Mouse (Mus musculus): ENCODE data around the gene Pdk2. TPM values are rescaled to one million over a fixed set of nuclear protein-coding genes. Genes with fewer than 3 reads are reported as not detected.
A peak's percentile ranks its signal among the peaks of the same experiment; 100 is the strongest.
"Not testable (repeated sequence)": the region's sequence is repeated elsewhere in the genome, so short reads cannot be mapped to it uniquely, and the experiment has no call there.

Pdk2 gene
- polyA plus RNA-seq, 1 experiment from 2014 or later, result 26.4 TPM

GRCm38 (mm10) chr11:95022237-95022992 lies 18.7 kb downstream of the Pdk2 start:
- H3K9ac ChIP-seq (replicated peaks), result no peak overlapping the region
- H3K4me2 ChIP-seq (replicated peaks), result no peak overlapping the region
- no peak for ATAC-seq (replicated peaks)
- no peaks in the 10 kb centered on the region for H3K27me3 ChIP-seq
- H3K9me3 ChIP-seq, result no peaks in the 10 kb centered on the region
- H3K4me1 ChIP-seq, result peaks cover 10% of the 10 kb centered on the region
- no peak overlapping the region for H3K27ac ChIP-seq (replicated peaks)
- peaks cover 72% of the 10 kb centered on the region for H3K36me3 ChIP-seq
- no peak overlapping the region for H3K4me3 ChIP-seq
- 81% methylated on average over 10 of the region's 10 CpGs for WGBS

GRCm38 (mm10) chr11:95015484-95015883 lies 25.7 kb downstream of the Pdk2 start:
- no peak overlapping the region for H3K4me3 ChIP-seq
- no peaks in the 10 kb centered on the region for H3K27me3 ChIP-seq
- peaks cover 37% of the 10 kb centered on the region for H3K36me3 ChIP-seq
- no peak overlapping the region for H3K4me2 ChIP-seq (replicated peaks)
- WGBS, result 78% methylated on average over 3 of the region's 3 CpGs
- no peak overlapping the region for H3K9ac ChIP-seq (replicated peaks)
- H3K27ac ChIP-seq (replicated peaks), result no peak overlapping the region
- peaks cover 47% of the 10 kb centered on the region for H3K4me1 ChIP-seq
- ATAC-seq (replicated peaks), result no peak
- H3K9me3 ChIP-seq, result no peaks in the 10 kb centered on the region

- 0 out of 2 replicates have a peak overlapping the region, but pooled peaks have one; percentile 66 for H3K27ac ChIP-seq (replicated peaks)
- 25% methylated on average over 3 of the region's 3 CpGs for WGBS
- peaks cover 17% of the 10 kb centered on the region for H3K36me3 ChIP-seq
- no peak for ATAC-seq (replicated peaks)
- peak overlapping the region; percentile 99 for H3K4me3 ChIP-seq
- no peaks in the 10 kb centered on the region for H3K9me3 ChIP-seq
- peaks cover 66% of the 10 kb centered on the region for H3K4me1 ChIP-seq
- no peaks in the 10 kb centered on the region for H3K27me3 ChIP-seq
- peak overlapping the region; percentile 100; the same call in 1 of the 2 replicates for H3K9ac ChIP-seq (replicated peaks)
- H3K4me2 ChIP-seq (replicated peaks), result peak overlapping the region; percentile 83
Observed at GRCm38 (mm10) chr11:95012487-95012886, 28.7 kb downstream of the Pdk2 start.

GRCm38 (mm10) chr11:95012075-95012474 lies 29.1 kb downstream of the Pdk2 start:
- Histone ChIP-seq H3K4me2 (replicated peaks) (peak overlapping the region; percentile 83), H3K27me3 (no peaks in the 10 kb centered on the region), H3K4me1 (peaks cover 67% of the 10 kb centered on the region), H3K4me3 (peak overlapping the region; percentile 99), H3K9me3 (no peaks in the 10 kb centered on the region), H3K27ac (replicated peaks) (peak overlapping the region; percentile 66), H3K9ac (replicated peaks) (peak overlapping the region; percentile 100), H3K36me3 (peaks cover 17% of the 10 kb centered on the region)
- no peak for ATAC-seq (replicated peaks)
- 59% methylated on average over 3 of the region's 3 CpGs for WGBS

GRCm38 (mm10) chr11:95011416-95011815 lies 29.7 kb downstream of the Pdk2 start:
- H3K4me1 ChIP-seq, result peaks cover 71% of the 10 kb centered on the region
- H3K27me3 ChIP-seq, result no peaks in the 10 kb centered on the region
- 32% methylated on average over 1 of the region's 1 CpGs for WGBS
- peaks cover 17% of the 10 kb centered on the region for H3K36me3 ChIP-seq
- peak overlapping the region; percentile 66 for H3K27ac ChIP-seq (replicated peaks)
- peak overlapping the region; percentile 100 for H3K9ac ChIP-seq (replicated peaks)
- H3K9me3 ChIP-seq, result no peaks in the 10 kb centered on the region
- peak overlapping the region; percentile 83 for H3K4me2 ChIP-seq (replicated peaks)
- H3K4me3 ChIP-seq, result peak overlapping the region; percentile 99
- no peak for ATAC-seq (replicated peaks)

GRCm38 (mm10) chr11:95010841-95011403 lies 30.2 kb downstream of the Pdk2 start:
- H3K4me1 ChIP-seq, result peaks cover 76% of the 10 kb centered on the region
- not testable (repeated sequence) for H3K9me3 ChIP-seq; H3K27me3 ChIP-seq; ATAC-seq (replicated peaks)
- 4% methylated on average over 4 of the region's 4 CpGs for WGBS
- H3K27ac ChIP-seq (replicated peaks), result peak overlapping the region; percentile 97
- H3K4me2 ChIP-seq (replicated peaks), result peak overlapping the region; percentile 83
- H3K9ac ChIP-seq (replicated peaks), result peak overlapping the region; percentile 100
- H3K36me3 ChIP-seq, result peaks cover 15% of the 10 kb centered on the region
- H3K4me3 ChIP-seq, result peak overlapping the region; percentile 99

GRCm38 (mm10) chr11:95010141-95010739 lies 30.9 kb downstream of the Pdk2 start:
- no peaks in the 10 kb centered on the region for H3K9me3 ChIP-seq

GRCm38 (mm10) chr11:95009629-95010014 lies 31.5 kb downstream of the Pdk2 start, which contains the start of gene Samd14:
Samd14 (plus strand) TSS chr11:95009879.
- peak; percentile 84 for ATAC-seq (replicated peaks)
- Histone ChIP-seq H3K4me2 (replicated peaks) (peak within 1 kb of the TSS; percentile 83), H3K9ac (replicated peaks) (peak within 1 kb of the TSS; percentile 100), H3K9me3 (no peaks in the 10 kb centered on the region), H3K36me3 (peaks cover 18% of the 10 kb centered on the region), H3K4me1 (peaks cover 73% of the 10 kb centered on the region), H3K27ac (replicated peaks) (peak within 1 kb of the TSS; percentile 97), H3K4me3 (peak within 1 kb of the TSS; percentile 99), H3K27me3 (no peaks in the 10 kb centered on the region)
- under 1% methylated on average over 32 of the region's 32 CpGs for WGBS

More at GRCm38 (mm10) chr11:95010141-95010739, 30.9 kb downstream of the Pdk2 start:
- Histone ChIP-seq H3K4me1 (peaks cover 74% of the 10 kb centered on the region), H3K36me3 (peaks cover 16% of the 10 kb centered on the region), H3K9ac (replicated peaks) (peak overlapping the region; percentile 100), H3K4me2 (replicated peaks) (peak overlapping the region; percentile 83), H3K4me3 (peak overlapping the region; percentile 99), H3K27me3 (no peaks in the 10 kb centered on the region), H3K27ac (replicated peaks) (peak overlapping the region; percentile 97)
- ATAC-seq (replicated peaks), result peak; percentile 46
- under 1% methylated on average over 31 of the region's 40 CpGs for WGBS

- Histone ChIP-seq H3K9ac (replicated peaks) (peak overlapping the region; percentile 100), H3K9me3 (no peaks in the 10 kb centered on the region), H3K36me3 (peaks cover 15% of the 10 kb centered on the region), H3K27ac (replicated peaks) (peak overlapping the region; percentile 97), H3K4me1 (peaks cover 70% of the 10 kb centered on the region), H3K4me3 (peak overlapping the region; percentile 99), H3K4me2 (replicated peaks) (peak overlapping the region; percentile 83), H3K27me3 (no peaks in the 10 kb centered on the region)
- ATAC-seq (replicated peaks), result peak; percentile 4; the same call in 1 of the 2 replicates
- 30% methylated on average over 15 of the region's 15 CpGs for WGBS
Observed at GRCm38 (mm10) chr11:95008661-95009628, 32.2 kb downstream of the Pdk2 start.

GRCm38 (mm10) chr11:95007418-95007817 lies 33.7 kb downstream of the Pdk2 start:
- no peak overlapping the region for H3K4me3 ChIP-seq
- H3K27me3 ChIP-seq, result no peaks in the 10 kb centered on the region
- peak overlapping the region; percentile 82 for H3K27ac ChIP-seq (replicated peaks)
- WGBS, result 88% methylated on average over 3 of the region's 3 CpGs
- no peak overlapping the region for H3K9ac ChIP-seq (replicated peaks)
- H3K4me2 ChIP-seq (replicated peaks), result peak overlapping the region; percentile 53; the same call in 1 of the 2 replicates
- H3K4me1 ChIP-seq, result peaks cover 57% of the 10 kb centered on the region
- ATAC-seq (replicated peaks), result no peak
- peaks cover 25% of the 10 kb centered on the region for H3K36me3 ChIP-seq
- H3K9me3 ChIP-seq, result no peaks in the 10 kb centered on the region

GRCm38 (mm10) chr11:95006525-95007219 lies 34.5 kb downstream of the Pdk2 start:
- WGBS, result 1% methylated on average over 27 of the region's 27 CpGs
- peaks cover 32% of the 10 kb centered on the region for H3K36me3 ChIP-seq
- ATAC-seq (replicated peaks), result peak; percentile 57
- peak overlapping the region; percentile 82 for H3K27ac ChIP-seq (replicated peaks)
- H3K9ac ChIP-seq (replicated peaks), result peak overlapping the region; percentile 42
- H3K9me3 ChIP-seq, result no peaks in the 10 kb centered on the region
- peak overlapping the region; percentile 33 for H3K4me3 ChIP-seq
- peak overlapping the region; percentile 53 for H3K4me2 ChIP-seq (replicated peaks)
- no peaks in the 10 kb centered on the region for H3K27me3 ChIP-seq
- peaks cover 49% of the 10 kb centered on the region for H3K4me1 ChIP-seq
